Mouse (Mus musculus): ENCODE results near the gene Capn12.

Gene Capn12

DNA sequence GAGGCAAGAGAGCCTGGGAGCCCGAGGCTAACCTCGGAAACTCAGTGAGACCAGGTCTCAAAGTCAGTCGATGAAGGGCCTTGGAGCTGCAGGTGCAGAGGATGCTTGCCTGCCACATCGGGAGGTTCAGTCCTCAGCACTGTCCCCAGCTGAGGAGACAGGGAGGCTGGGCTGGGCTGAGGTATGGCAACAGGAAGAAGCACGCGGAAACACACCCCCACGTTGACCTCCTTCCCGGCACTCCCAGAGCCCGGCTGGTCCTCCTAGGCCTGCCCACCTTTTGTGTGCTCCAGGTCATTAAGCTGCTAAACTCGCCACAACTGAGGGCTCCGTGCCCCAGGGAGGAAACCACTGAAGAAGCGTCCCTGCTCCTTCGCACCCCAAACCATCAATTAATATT, at the start of gene Capn12:
Gene Capn12, plus strand, starts transcription at position 224 of the 400 bp plus-strand sequence.
- no peak for DNase-seq

DNA sequence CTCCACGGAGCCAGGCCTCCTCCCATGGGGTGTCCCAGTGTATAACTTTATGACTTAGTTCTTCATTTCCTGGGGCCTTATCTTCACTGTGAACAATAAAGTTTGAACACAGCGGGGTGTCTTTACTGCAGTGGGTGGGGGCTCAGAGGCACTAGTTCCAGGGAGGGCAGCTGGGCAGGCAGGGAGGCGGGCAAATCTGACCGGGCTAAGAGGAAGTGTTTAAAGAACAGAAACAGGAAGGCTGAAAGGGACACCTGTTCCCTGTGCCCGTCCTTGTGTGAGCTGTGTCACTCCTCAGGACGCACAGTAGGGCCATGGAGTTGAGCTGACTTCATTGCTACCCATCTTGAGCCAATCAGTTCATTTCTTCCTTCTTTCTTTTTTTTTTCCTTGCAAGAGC, 49.1 kb upstream of the Capn12 start:
- DNase-seq: no peak

DNA sequence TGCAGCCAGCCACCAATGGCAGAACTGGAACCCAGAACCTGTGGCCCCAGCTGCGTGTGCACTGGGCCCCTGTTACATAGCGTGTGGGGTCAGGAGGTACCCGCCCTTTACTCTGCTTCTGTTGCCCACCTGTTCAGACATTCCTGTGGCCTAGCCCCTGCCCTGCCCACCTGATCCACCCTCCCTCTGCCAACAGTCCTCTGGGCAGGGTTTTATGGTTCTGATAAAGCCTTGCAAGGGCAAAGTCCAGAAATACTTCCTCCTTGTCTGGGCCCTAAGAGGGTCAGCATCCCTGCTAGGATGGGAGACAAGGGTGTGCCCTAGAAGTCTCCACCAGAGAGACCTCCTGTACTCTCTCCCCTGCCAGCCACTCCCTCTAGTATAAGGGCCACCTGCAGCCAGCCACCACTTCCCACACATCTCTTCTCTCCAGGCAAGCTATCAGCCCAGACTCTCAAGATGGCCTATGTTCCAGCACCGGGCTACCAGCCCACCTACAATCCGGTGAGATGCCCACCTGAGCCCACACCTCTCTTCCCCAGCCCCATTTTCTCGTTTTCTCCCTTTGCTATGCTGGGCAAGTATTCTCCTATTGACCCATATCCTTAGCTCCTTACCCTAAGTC, 47.4 kb upstream of the Capn12 start, which contains the start of gene Lgals4:
Gene Lgals4, plus strand, starts transcription at position 132 of the 625 bp plus-strand sequence.
- no peak for DNase-seq

DNA sequence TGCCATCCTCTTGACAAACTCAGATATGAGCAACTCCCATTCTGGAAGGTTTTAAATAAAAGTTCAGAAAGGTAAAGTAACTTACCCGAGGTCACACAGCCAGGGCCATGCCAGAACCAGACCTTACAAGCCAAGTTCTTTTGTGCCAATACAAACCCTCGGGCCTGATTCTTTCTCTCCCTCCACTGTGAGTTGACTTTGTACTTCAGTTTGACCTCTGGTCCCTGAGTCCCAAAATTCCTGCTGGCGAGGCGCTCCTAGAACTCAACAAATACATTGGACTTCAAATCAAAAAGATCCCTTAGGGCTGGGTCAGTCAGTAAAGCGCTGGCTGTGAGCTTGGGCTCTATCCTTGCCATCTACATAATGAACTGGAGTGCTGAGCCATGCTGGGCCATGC, 44.3 kb upstream of the Capn12 start:
- no peak for DNase-seq

DNA sequence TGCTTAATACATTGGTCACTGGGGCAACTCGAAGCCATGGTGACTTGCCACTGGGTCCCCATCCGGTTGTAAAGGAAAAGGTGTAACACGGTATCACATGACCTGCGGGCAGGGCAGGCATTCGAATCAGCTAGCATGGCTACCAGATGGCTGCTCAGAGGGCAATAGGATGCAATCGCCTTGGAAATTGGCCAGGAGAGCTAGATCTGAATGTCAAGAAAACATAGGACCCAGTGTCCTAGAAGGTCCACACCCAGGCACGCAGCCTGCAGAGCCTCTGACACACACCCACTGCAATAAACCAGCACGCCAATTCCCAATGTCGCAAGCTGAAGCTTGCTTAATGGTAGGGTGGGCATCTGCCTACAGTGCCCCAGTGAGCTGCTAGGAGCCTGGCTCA, 42.9 kb upstream of the Capn12 start:
- DNase-seq: no peak

DNA sequence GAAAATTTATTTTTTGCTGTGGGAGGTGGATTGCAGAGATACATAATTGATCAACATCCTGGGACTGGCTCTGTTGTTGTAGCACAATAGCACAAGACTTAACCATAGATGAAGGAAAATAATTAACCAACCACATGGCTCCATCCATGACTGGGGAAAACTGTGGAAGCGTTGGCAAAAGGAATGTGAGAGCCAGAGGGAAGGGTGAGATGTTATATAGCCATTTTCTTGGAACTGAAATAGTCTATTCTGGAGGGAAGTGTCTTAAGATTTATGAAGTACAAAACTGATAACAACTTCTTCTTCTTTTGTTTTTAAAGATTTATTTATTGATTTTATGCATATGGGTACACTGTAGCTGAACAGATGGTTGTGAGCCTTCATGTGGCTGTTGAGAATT, 33.9 kb upstream of the Capn12 start:
- no peak for DNase-seq

DNA sequence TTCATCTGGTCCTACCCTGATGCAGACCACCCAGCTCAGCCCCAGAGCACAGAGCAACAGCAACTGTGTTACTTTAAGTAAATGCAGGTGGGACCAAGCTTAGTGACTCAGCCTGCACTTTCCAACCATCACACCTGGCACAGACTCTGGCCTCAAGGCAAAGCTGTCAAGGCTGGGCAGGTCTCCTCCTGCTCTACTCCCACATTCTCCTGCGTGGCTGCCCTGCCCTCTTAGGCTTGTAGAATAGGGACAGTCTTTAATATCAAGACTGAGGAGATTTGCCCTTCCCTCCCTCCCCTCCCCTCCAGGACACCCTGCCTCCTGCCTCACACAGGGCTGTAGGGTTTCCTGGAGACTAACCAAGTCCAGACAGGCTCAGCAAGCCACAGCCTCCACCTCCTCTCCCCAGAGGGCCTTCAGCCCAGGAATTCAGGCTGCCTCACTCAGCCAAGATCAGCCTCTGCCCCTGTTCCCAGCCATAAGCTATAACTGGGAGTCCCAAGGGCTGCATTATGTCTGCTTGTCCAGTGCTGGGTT, 31.5 kb upstream of the Capn12 start:
- DNase-seq: no peak

DNA sequence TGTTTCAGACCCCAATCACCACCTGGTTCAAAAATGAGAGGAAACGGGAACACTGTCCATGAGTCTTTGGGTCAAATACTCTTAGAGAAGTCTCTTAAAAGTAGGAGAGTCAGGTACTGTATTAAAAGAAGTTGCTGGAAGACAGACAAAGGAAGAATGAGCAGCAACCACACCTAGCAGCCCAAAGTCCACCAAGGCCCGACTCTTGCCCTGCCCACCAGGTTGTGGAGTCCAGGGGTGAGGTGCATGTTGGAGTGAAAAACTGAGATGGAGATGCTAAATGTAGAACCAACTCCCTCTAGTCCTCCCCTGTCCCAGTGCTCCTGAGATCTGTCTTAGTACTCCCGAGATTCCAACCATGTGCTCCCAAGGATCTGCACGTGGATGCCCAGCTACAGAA, 30.6 kb upstream of the Capn12 start:
- DNase-seq: no peak

DNA sequence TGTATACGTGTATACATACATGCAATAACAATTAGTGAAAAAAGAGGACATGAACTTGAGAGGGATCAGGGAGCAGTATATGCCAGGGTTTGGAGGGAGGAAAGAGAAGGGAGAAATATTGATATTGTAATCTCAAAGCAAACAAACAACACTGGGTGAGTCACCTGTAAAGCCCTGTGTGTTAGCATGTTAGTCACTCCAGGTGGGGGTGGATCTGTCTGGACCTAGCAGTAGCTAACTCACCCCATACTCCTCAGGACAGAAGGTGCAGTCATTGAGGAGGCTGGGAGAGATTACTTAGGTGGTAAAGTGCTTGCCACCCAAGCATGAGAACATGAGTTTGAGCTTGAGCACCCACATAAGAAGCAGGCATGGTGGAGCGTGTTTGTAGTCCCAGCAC, 21.3 kb upstream of the Capn12 start:
- no peak for DNase-seq

DNA sequence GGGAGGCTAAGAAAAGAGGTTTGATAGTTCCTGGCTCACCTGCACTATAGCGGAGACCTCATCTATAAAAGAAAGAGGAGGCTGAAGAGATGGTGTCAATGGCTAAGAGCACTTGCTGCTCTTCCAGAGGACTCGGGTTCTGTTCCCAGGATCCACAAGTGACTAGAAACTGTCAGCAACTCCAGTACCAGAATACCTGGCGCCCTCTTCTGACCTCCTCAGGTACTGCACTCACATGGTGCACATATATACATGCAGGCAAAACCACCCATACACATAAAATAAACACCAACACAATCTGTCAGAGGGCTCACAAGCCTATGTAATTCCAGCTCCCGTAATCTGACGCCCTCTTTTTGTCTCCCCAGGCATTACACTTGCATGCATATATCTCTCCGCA, 20.3 kb upstream of the Capn12 start:
- no peak for DNase-seq

DNA sequence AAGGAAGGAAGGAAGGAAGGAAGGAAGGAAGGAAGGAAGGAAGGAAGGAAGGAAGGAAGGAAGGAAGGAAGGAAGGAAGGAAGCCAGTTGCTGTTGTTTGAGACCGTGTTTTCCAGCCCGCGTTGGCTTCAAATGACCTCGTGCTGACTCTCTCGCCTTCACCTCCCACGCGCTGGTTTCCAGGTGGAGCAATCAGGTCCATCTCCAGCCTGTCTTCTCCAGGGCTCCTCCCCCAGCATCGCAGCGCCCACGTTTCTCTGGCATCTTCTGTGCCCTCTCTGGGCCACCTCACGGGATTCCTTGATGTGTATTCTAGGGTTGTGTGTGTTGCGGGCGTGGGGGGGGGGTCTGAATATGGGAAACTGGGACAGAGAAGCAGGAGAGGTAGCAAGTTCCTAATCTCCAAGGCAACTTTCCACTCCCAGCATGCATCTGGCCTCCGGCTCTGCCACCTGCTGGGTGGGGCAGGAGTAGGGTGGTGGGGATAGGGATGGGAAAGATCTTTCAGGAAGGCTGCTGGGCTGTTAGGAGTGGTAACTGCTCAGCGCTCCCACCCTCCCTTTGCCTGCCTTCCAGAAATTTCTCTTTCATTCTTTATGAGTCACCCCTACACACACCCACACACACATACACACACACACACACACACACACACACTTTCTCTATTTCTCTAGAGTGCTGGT, 18.3 kb upstream of the Capn12 start:
- no peak for DNase-seq

DNA sequence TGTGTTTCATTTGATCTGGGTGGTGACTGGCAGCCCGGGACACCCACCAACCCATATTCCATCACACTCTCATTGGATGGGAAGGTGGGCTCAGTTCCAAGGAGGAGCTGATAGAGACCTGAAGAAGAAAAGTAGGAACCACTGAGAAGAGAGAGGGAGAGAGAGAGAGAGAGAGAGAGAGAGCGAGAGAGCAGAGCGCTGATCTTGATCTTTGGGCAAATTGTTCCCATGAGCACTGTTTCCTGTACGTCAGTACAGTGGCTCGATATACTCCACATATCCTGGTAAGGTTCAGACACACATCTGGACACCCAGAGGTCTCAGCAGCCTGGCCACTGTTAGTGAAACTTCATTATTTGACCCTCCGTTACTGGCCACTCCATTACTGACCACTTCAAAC, 17.7 kb upstream of the Capn12 start, which contains the start of gene Lgals7:
Gene Lgals7, plus strand, starts transcription at position 314 of the 400 bp plus-strand sequence.
- no peak for DNase-seq

DNA sequence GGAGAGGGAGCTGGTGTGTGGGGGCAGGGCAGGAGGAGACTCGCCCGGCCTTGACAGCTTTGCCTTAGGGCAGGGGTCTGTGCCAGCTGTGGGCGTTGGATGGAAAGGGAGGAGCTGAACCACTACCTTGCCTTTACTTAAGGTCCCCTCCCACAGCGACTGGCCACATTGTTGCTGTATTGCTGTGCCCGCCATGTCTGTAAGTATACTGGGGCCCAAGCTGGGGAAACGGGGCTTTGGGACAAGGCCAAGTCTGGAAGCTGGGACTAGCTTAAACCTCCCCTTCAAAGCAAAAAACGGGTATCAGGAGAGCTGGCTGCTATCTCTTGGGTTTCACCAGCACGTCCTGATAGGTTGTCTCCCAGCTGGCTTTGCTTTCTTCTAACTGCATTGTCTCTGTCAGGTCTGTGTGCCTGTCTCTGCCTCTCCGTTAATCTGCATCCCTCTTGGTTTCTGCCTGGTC, 16.9 kb upstream of the Capn12 start:
- no peak for DNase-seq

DNA sequence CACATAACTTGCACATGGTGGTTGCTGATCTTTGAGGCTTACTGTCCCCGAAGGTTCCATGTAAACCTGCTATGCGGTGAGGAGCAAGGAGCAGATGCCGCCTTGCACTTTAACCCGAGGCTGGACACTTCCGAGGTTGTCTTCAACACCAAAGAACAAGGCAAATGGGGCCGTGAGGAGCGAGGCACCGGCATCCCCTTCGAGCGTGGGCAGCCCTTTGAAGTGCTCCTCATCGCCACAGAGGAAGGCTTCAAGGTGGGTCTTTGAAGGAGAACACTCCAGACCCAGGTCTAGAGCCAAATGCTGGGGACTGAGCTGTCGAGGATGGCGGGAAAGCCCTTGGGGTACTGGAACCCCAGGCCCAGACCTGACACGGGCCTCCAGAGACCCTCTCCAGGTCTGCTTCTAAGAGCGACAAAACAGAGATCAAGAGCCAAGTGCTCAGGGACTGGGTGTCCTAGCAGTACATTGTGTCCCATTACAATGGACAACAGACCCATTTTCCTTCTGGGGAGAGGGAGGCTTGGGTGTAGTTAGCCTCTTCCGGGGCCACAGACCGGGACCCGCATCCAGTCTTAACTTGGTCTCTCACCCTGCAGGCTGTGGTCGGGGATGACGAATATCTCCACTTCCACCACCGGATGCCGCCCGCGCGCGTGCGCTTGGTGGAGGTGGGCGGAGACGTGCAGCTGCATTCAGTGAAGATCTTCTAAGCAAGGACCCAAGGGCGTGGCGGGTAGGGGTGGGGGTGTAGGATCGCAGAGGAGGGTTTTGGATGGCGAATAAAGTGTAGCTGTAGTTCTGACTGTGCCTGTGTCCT, 15.5 kb upstream of the Capn12 start:
- DNase-seq: peak; percentile 73

DNA sequence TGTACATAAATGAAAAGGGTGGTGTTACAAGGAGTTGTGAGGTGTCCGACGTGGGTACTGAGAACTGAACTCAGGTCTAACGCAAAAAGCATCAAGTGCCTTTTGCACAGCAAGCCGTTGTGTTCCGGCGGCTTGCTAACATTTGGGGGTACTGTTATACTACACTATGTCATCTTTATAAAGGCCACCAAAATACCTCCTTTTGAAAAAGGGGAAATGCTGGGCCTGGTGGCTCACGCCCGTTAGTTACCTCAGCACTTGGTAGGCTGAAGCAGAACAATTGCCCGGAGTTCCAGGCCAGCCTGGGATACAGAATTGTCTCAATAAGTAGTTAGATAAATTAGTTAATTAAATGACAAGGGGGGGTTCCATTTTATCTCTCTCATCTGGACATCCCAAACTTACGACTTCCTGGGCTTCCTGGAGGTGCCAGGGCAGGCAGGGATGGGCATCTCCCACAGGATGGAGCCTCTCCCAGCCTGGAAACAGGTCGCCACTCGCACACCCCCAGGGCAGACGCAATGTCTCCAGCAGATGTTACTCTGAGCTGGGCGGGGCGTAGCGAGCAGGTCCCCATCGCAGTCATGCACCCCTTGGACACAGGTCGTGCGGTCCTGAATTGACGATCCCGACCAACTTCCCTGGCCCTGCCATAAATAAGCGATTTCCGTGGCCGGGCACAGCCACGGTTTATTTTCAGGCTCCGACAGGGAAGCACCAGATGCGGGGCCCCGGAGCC, 14.3 kb upstream of the Capn12 start:
- no peak for DNase-seq

DNA sequence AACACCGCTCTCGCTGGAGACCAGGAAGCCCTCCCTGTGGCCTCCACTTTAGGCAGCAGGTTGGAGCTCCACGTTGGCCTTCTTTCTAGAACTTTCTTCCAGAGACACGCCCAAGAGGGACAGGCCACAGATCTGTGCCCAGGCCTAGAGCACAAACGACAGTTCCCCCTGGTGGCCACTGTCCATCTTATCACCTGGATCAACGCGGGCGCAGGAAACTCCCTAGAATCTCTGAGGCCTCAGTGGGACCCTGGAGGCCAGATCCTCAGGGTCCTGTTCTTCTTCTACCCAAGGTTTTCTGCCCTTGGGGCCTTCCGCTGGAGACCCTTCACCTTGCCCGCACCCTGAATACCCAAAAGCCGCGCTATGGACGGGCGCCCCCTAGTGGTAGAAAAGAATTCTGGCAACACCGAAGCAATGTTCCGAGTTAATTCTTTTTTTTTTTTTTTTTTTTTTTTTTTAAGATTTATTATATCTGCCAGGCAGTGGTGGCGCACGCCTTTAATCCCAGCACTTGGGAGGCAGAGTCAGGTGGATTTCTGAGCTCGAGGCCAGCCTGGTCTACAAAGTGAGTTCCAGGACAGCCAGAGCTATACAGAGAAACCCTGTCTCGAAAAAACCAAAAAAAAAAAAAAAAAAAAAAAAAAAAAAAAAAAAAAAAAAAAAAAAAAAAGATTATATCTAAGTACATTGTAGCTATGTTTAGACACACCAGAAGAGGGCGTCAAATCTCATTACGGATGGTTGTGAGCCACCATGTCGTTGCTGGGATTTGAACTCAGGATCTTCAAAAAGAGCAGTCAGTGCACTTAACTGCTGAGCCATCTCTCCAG, 13.5 kb upstream of the Capn12 start:
- DNase-seq: peak; percentile 85

DNA sequence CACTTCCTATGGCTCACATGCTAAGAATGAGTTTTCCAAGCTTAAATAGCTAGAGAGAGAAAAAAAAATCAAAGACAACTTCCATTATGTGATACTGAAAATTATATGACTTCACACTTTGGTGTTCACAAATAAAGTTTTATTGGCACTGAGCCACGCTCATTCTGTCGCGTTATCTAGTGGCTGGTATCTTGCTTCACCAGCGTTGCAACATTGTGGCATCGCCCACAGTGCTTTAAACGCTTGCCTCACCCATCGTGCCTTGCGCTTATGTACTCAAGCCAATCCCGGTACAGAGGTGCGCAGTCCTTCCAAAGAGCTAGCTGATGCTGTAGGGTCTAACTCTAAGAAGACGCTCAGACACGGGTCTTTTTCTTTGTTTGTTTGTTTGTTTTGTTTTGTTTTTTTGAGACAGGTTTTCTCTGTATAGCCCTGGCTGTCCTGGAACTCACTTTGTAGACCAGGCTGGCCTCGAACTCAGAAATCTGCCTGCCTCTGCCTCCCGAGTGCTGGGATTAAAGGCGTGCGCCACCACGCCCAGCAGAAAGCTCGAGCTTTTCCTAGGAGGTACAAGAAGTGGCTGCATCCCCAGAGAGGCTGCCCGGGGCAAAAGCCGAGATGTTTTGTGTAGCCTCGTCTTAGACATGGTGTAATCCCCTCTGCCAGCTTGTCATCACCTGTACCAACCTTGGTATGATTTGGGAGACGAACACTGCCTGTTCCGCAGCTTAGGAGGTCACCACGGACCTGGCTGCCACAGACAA, 10.1 kb upstream of the Capn12 start:
- no peak for DNase-seq

DNA sequence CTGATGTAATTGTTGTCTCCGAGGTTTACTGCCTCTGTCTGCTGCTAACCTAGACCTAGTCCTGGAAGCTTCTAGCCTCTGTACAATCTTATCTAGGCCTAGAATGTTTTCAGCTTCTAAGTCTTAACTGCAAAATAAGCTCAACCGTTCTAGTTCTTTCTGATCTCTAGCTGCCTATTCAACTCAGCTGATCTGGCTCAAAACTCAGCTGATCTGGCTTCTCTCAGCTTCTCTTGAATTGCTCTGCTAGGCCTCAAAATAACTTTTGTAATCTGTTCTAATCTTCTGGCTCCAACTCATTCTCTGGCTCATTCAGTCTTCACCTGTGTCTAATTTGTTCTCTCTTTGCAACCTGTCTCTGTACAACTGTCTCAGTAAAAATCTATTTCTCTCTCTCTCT, 6.7 kb upstream of the Capn12 start:
- no peak for DNase-seq

DNA sequence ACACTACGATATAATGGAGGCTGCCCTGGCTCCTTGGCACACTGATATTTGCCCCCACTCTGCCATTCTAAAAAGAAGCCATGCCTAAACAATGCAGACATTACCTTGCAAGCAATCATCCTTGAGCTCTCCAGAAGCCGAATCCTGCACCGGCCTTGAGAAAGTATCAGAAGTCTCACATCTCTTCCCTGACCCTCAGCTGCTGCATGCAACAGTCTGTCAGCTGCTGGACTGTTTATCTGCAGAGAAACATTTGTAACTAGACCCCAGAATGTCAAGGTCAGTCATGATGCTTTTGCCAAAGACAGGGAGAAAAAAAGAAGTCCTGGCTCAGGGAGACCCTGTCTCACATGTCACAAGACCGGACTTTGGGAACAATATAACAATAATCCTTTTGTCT, 5.1 kb upstream of the Capn12 start:
- no peak for DNase-seq

DNA sequence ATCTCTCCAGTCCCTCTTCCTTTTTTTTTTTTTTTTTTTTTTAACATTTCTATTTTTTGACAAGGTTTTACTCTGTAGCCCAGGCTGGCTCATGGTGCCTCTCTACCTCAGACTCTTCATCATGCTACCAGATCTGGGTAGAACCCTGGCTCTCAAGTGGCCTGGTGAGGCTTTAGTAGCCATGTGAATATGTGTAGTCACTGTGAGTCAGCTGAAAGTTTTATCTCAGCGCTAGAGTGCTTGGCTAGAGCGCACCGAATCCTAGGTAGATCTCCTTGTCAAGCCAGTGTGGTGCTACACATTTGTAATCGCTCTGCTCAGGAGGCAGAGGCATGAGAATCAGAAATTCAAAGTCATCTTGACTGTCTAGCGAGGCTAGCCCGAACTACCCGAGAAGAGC, 4.1 kb upstream of the Capn12 start:
- DNase-seq: no peak

DNA sequence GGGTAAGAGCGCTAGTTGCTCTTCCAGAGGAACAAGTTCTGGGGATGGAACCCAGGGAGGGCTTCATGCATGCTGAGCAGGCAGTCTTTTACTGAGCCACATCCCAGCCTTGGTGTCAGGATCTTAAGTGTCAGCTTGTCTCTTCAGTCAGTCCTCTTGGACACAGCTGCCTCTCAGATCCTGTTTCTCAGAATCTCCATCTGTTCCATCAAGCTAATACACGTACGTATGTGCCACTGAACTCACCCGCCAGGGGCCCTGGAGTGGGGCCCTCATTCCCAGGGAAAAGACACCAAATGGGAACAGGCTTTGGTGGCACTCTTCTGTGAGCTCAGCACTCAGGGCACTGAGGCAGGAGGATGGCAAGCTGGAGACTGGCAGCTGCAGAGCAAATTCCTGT, 3.4 kb upstream of the Capn12 start:
- no peak for DNase-seq
